13 mouse cellular contexts compared by ENCODE assay signal in the genomic region with DNA sequence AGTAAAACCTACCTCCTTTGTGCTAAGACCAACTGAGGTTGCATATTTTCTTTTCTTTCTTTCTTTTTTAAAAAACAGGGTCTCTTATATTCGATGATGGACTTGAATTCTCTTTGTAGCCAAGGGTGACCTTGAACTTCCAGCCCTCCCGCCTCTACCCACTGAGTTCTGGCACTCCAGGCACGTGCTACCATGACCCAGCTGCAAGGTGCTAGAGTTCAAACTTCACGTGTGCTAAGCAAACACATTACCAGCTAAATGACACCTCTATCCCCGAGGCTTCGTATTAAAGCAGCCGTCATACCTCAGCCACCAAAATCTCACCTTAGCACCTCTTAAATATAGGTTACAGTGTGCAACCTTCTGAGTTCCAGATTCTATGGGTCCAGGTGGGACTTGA. TPM values are rescaled to one million over a fixed set of nuclear protein-coding genes. Genes with fewer than 3 reads are reported as not detected.
"Had no signal": no experiment of that assay in that cellular context is flagged by ENCODE, and none has a peak within 500 bp of the region (broad histone marks: within the 10 kb centered on the region; RNA-seq: fewer than 3 reads in every experiment).

No protein-coding gene starts in this region.

- H3K9ac ChIP-seq: liver, embryonic 15.5 days; lung, embryonic 15.5 days; midbrain, embryonic 12.5 days; neural tube, embryonic 12.5 days had no signal

- DNase-seq: kidney, postnatal 10 days; lung, postnatal 14 days; right cerebral cortex, postnatal 4 days; spleen, adult 18-20 months; thymus, postnatal 36 days had no signal

- H3K27ac ChIP-seq: hindbrain, postnatal 0 days; left cerebral cortex, adult 2 months; limb, embryonic 10.5 days; liver, embryonic 15.5 days; midbrain, embryonic 12.5 days; neural tube, embryonic 12.5 days had no signal

- H3K36me3 ChIP-seq: limb, embryonic 10.5 days; liver, embryonic 15.5 days; lung, embryonic 15.5 days; midbrain, embryonic 12.5 days; neural tube, embryonic 12.5 days had no signal

- H3K4me3 ChIP-seq: left cerebral cortex, adult 2 months; limb, embryonic 10.5 days; liver, embryonic 15.5 days; lung, embryonic 15.5 days; midbrain, embryonic 12.5 days; neural tube, embryonic 12.5 days had no signal

- ATAC-seq: hindbrain, postnatal 0 days had no signal

- H3K27me3 ChIP-seq: liver, embryonic 15.5 days; lung, embryonic 15.5 days; midbrain, embryonic 12.5 days; neural tube, embryonic 12.5 days had no signal

- H3K9me3 ChIP-seq: limb, embryonic 10.5 days; liver, embryonic 15.5 days; lung, embryonic 15.5 days; midbrain, embryonic 12.5 days; neural tube, embryonic 12.5 days had no signal

- H3K4me2 ChIP-seq: liver, embryonic 15.5 days; lung, embryonic 15.5 days; midbrain, embryonic 12.5 days; neural tube, embryonic 12.5 days had no signal

- H3K4me1 ChIP-seq: limb, embryonic 10.5 days; liver, embryonic 15.5 days; midbrain, embryonic 12.5 days; neural tube, embryonic 12.5 days had no signal

RNA-seq across cellular contexts. Expression of a gene that starts 22.4 kb away (rescaled TPM):
- polyA plus RNA-seq: intestine, embryonic 14.5 days; limb, embryonic 10.5 days; midbrain, embryonic 12.5 days; neural tube, embryonic 12.5 days had no signal
